Mouse (Mus musculus): ENCODE data around the gene Hook1.

DNA sequence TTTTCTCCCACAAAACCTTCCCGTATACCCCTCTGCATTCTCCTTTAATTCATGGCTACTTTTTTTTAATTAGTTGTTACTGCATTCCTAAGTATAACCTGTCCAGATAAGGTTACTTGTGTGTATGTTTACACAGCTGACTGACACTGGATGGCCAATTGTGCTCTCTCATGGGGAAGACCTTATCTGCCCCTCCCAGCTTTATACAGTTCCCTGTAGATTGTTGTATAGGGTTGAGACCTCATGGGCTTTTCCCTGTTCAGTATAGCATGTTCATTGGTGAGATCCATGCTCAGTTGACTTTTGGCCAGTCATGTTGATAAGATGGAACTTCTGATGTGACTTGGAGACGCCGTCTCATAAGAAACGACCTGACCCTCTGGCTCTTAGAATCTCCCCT is 46.6 kb upstream of the Hook1 start:
- TF ChIP-seq POLR2A (IDR thresholded peaks at IDR 0.05; ENCODE audit: insufficient read depth, low read length) (no peak), CTCF (IDR thresholded peaks at IDR 0.05; ENCODE audit: low read depth, low read length) (no peak), EP300 (IDR thresholded peaks at IDR 0.05; ENCODE audit: insufficient read depth, low read depth, low read length) (no peak)

All from ES-Bruce4 (cell line).